Mouse (Mus musculus): ENCODE results near the gene Limch1. TPM values are rescaled to one million over a fixed set of nuclear protein-coding genes. Genes with fewer than 3 reads are reported as not detected.

Limch1 gene
- polyA plus RNA-seq, 1 experiment from 2014 or later = 33.2 TPM

DNA sequence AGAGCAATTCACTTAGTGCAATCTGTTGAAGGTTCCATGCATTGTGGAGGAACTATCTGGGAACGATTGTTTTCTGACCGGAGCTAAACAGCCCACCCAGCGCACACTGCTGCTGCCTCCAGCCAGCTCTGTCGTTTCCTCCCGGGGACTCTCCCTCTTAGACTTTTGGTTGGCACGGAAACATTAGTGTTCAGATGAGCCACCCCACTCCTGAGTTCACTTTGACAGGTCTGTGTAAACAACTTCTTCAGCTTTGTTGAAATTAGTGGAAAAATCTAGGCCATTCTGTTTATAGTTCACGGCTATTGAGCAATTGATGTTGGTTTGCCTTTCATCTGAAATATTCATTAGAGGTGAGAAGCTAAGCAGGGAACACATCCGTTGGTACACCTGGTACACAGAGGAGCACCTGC is 53.0 kb downstream of the Limch1 start:
- Histone ChIP-seq H3K27ac (replicated peaks) (peak overlapping the region; percentile 60; the same call in 1 of the 2 replicates), H3K4me3 (no peak overlapping the region), H3K4me1 (peaks cover 59% of the 10 kb centered on the region), H3K36me3 (no peaks in the 10 kb centered on the region), H3K27me3 (ENCODE audit: low read depth, poor library complexity, severe bottlenecking) (no peaks in the 10 kb centered on the region; the same call in 1 of the 2 replicates), H3K9me3 (replicated peaks) (no peaks in the 10 kb centered on the region)
- 54% methylated on average over 8 of the region's 8 CpGs for WGBS
- DNase-seq (ENCODE audit: low spot score) = no peak

DNA sequence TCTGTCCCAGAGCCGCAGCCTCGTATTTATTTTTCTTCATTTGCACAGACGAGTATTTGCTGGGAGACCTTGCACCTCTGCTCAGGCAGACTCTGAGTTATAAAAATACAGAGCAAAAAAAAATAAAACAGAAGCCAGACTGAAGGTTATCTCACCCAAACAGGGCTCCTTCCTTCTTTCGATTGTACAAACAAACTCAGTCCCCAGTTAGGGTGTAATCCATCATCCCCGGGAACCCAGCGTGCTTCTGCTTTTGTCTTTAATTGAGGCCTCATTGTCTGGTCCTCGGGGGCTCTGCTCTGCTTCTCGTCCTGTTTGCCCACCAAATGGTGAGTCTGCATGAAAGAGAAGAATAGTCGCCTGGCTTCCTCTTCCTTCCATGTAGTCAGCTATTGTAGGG is 54.6 kb downstream of the Limch1 start:
- WGBS = 29% methylated on average over 9 of the region's 9 CpGs
- peak overlapping the region; percentile 67 for H3K27ac ChIP-seq (replicated peaks)
- H3K9me3 ChIP-seq (replicated peaks) = no peaks in the 10 kb centered on the region
- peak; percentile 28 for DNase-seq (ENCODE audit: low spot score)
- no peak overlapping the region for H3K4me3 ChIP-seq
- H3K27me3 ChIP-seq (ENCODE audit: low read depth, poor library complexity, severe bottlenecking) = no peaks in the 10 kb centered on the region; the same call in 1 of the 2 replicates
- H3K36me3 ChIP-seq = no peaks in the 10 kb centered on the region
- peaks cover 59% of the 10 kb centered on the region for H3K4me1 ChIP-seq

DNA sequence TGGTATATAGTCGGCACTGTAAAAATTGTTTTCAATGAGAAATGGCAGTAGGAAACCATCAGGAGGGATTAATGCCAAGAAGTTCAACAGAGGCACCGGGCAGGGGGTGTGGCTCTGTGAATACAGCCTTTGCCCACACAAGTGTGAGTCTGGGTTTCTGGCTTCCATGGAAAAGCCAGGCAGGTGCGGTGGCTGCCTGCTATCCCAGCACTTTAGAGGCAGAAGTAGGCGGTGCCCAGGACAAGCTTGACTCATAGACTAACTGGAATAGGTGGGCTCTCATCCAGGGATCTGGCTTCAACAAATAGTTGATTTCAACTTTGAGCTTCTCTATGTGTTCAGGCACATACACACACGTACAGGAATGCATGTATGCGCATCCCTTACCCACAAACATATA is 55.4 kb downstream of the Limch1 start:
- no peak for DNase-seq (ENCODE audit: low spot score)
- WGBS = 88% methylated on average over 6 of the region's 6 CpGs
- Histone ChIP-seq H3K9me3 (replicated peaks) (no peaks in the 10 kb centered on the region), H3K27me3 (ENCODE audit: low read depth, poor library complexity, severe bottlenecking) (no peaks in the 10 kb centered on the region; the same call in 1 of the 2 replicates), H3K36me3 (no peaks in the 10 kb centered on the region), H3K4me3 (no peak overlapping the region), H3K4me1 (peaks cover 64% of the 10 kb centered on the region), H3K27ac (replicated peaks) (peak overlapping the region; percentile 67; the same call in 1 of the 2 replicates)

DNA sequence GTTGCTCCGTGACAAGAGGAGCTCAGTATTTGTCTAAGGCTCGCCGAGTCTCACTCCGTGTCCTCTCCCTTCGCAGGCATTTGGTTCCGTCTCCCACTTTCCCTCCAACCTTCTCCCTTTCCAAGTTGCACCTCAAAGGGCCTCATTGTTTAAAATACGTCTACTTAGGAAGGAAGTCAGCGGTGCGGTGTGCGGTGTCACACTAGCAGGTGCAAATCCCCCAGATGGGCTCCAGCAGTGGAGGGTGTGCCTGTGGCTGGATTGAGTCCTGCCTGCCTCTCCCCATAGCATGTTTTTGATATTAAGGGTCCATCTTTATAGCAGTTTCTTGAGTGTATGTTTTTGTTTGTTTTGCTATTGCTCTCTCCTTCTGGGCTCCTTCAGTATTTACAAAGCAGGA is 56.6 kb downstream of the Limch1 start:
- Histone ChIP-seq H3K4me1 (peaks cover 75% of the 10 kb centered on the region), H3K27ac (replicated peaks) (peak overlapping the region; percentile 46; the same call in 1 of the 2 replicates), H3K4me3 (no peak overlapping the region), H3K27me3 (ENCODE audit: low read depth, poor library complexity, severe bottlenecking) (no peaks in the 10 kb centered on the region; the same call in 1 of the 2 replicates), H3K36me3 (no peaks in the 10 kb centered on the region), H3K9me3 (replicated peaks) (no peaks in the 10 kb centered on the region)
- DNase-seq (ENCODE audit: low spot score) = no peak
- WGBS = 83% methylated on average over 10 of the region's 10 CpGs

DNA sequence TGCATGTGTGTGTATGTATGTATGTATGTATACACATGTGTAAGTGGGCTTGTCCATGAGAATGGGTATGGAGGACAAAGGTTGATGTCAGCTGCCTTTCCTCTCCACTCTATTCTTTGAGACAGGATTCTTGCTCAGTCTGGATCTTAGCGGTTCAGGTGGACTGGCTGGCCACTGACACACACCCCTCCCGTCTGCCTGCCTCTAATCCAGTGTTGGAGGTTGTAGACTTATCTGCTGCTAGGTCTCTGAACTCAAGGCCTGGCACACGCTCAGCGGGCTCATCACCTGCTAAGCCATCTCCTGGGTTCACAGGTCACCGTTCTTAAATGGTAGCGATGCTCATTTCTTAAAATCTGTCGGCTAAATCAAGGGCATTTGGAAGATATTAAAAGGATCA is 60.7 kb downstream of the Limch1 start:
- H3K36me3 ChIP-seq = no peaks in the 10 kb centered on the region
- no peak overlapping the region for H3K4me3 ChIP-seq
- WGBS = 58% methylated on average over 7 of the region's 7 CpGs
- no peaks in the 10 kb centered on the region for H3K9me3 ChIP-seq (replicated peaks)
- no peaks in the 10 kb centered on the region for H3K27me3 ChIP-seq (ENCODE audit: low read depth, poor library complexity, severe bottlenecking)
- DNase-seq (ENCODE audit: low spot score) = no peak
- peaks cover 46% of the 10 kb centered on the region for H3K4me1 ChIP-seq
- no peak overlapping the region; the same call in 1 of the 2 replicates for H3K27ac ChIP-seq (replicated peaks)

DNA sequence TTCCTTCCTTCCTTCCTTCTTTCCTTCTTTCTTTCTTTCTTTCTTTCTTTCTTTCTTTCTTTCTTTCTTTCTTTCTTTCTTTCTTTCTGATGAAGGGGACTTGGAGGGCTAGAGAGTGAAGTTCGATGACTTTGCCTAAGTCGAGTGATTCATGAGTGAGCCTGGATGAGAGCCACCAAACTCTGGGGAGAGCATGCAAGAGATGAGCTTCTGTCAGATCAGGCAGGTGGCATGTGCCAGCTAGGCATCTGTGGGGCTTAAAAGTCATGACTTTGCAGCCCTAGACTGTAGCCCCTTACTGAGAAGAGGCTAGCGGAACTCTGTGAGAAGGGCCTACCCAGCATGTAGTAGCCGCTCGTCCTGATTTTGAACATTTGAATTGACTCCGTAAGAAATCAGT is 62.1 kb downstream of the Limch1 start:
- Histone ChIP-seq H3K27me3 (ENCODE audit: low read depth, poor library complexity, severe bottlenecking) (no peaks in the 10 kb centered on the region), H3K36me3 (no peaks in the 10 kb centered on the region), H3K27ac (replicated peaks) (no peak overlapping the region), H3K9me3 (replicated peaks) (no peaks in the 10 kb centered on the region), H3K4me1 (peaks cover 32% of the 10 kb centered on the region), H3K4me3 (no peak overlapping the region)
- DNase-seq (ENCODE audit: low spot score) = no peak
- 94% methylated on average over 6 of the region's 6 CpGs for WGBS

DNA sequence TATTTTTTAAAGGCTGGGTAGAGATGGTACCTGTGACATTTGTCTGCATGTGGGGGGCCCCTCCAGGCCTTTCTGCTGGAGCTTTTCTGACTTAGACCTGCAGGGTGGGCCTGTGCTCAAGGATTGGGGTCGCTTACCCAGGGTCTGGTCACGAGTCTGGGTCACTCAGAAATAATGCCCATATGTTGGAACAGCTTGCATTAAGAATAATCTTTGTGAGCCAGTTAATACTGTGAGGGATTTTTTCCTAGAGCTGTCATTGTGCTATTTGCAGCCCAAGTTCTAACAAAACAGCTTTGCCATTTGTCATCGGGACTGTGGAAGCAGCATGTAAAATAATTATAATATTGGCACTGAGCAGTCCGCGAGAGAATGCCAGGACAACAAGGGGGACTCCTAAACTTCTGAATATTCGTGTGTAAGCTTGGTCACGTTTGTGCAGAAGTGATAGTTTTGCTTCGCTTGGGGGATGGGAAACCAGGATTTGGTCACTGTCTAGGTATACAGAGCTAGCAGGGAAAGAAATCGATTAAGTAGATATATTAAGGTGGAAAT is 63.5 kb downstream of the Limch1 start:
- no peak for DNase-seq (ENCODE audit: low spot score)

DNA sequence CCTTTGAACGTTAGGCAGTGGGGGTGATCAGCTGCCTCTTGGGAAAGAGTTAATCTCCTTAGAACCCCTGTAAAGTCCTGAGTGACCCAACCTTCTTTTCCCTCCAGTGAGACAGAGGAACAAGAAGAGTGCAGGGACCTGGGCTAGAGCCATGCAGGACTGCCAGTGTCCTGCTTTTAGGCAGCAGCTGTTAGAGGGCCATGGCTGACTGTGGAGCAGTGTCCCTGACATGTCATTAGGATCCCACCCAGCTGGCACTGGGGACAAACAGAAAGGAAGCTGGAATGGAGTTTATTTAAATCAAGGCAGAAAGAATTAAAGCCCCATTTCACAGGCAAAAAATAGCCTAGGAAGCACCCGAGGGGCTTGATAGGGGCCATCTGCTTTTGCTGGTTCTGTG is 64.8 kb downstream of the Limch1 start:
- WGBS = 79% methylated on average over 2 of the region's 2 CpGs
- no peak for DNase-seq (ENCODE audit: low spot score)
- Histone ChIP-seq H3K4me1 (peaks cover 32% of the 10 kb centered on the region), H3K9me3 (replicated peaks) (no peaks in the 10 kb centered on the region), H3K27me3 (ENCODE audit: low read depth, poor library complexity, severe bottlenecking) (no peaks in the 10 kb centered on the region), H3K27ac (replicated peaks) (0 out of 2 replicates have a peak overlapping the region, but pooled peaks have one; percentile 7), H3K4me3 (no peak overlapping the region), H3K36me3 (no peaks in the 10 kb centered on the region)

More for the DNA sequence above, 63.5 kb downstream of the Limch1 start:
- H3K4me3 ChIP-seq = no peak overlapping the region
- WGBS = 81% methylated on average over 9 of the region's 9 CpGs
- no peaks in the 10 kb centered on the region for H3K36me3 ChIP-seq
- H3K9me3 ChIP-seq (replicated peaks) = no peaks in the 10 kb centered on the region
- no peaks in the 10 kb centered on the region for H3K27me3 ChIP-seq (ENCODE audit: low read depth, poor library complexity, severe bottlenecking)
- H3K27ac ChIP-seq (replicated peaks) = peak overlapping the region; percentile 42
- H3K4me1 ChIP-seq = peaks cover 30% of the 10 kb centered on the region

DNA sequence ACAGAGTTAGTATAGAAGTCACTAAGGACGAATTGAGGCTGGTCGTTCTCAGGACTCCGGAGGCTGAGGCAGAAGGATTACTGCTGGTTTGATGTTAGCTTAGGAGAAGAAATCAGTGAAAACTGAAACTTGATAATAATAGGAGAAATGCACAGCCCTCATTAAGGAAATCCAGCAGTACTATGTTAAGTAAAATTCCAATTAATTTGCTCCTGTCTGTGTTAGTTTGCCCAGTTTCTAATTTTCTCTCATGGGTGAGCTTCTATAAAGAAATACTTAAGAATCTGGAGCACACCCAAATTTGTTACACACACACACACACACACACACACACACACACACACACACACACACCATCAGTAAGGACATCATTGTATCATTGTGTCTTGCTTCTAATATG is 69.0 kb downstream of the Limch1 start:
- Histone ChIP-seq H3K27ac (replicated peaks) (no peak overlapping the region), H3K36me3 (no peaks in the 10 kb centered on the region), H3K9me3 (replicated peaks) (no peaks in the 10 kb centered on the region), H3K4me1 (peaks cover 18% of the 10 kb centered on the region), H3K27me3 (ENCODE audit: low read depth, poor library complexity, severe bottlenecking) (no peaks in the 10 kb centered on the region), H3K4me3 (no peak overlapping the region)
- no peak for DNase-seq (ENCODE audit: low spot score)
- 88% methylated on average over 3 of the region's 3 CpGs for WGBS

DNA sequence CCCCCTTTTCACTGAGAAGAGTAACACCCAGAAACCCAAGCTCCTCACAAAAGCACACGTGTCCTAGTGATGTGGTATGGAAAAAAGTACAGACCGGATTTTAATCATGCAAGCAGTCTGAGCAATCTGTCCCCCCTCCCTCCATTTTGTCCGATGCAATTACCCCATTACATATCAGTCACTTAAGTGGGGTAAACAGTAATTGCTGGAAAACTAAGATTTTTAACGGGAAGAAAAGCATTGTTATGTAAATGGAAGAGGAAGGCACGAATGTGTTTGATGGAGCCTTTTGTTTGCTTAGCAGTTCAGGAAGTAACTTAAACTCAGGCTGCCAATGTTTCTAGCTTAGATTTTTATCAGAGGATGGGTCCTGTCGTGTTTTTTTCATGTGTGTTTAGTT is 70.2 kb downstream of the Limch1 start:
- no peaks in the 10 kb centered on the region for H3K9me3 ChIP-seq (replicated peaks)
- no peak for DNase-seq (ENCODE audit: low spot score)

DNA sequence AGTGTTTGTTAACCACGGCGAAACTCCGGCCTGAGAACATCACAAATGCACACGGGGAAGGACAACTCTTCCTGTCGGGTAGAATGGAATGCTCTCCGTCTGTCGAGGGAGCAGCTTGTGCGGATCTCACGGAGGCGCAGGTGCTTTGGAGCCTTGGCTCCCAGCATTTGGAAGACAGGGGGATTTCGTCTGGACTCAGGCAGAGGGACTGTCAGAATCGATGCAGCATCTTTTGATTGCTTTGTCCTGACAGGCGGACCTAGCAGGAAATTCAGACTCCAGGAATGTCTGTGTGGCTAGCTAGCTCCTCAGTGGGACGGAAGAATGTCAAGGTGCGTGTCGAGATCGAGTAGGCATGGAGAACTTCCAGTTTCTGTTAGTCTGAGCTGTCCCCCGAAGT is 71.1 kb downstream of the Limch1 start:
- H3K27me3 ChIP-seq (ENCODE audit: low read depth, poor library complexity, severe bottlenecking) = no peaks in the 10 kb centered on the region
- H3K9me3 ChIP-seq (replicated peaks) = no peaks in the 10 kb centered on the region
- 0 out of 2 replicates have a peak overlapping the region, but pooled peaks have one; percentile 10 for H3K27ac ChIP-seq (replicated peaks)
- no peaks in the 10 kb centered on the region for H3K36me3 ChIP-seq
- no peak for DNase-seq (ENCODE audit: low spot score)
- no peak overlapping the region for H3K4me3 ChIP-seq
- WGBS = 76% methylated on average over 18 of the region's 18 CpGs
- peaks cover 20% of the 10 kb centered on the region for H3K4me1 ChIP-seq

More for the DNA sequence above, 70.2 kb downstream of the Limch1 start:
- Histone ChIP-seq H3K27me3 (ENCODE audit: low read depth, poor library complexity, severe bottlenecking) (no peaks in the 10 kb centered on the region), H3K4me3 (no peak overlapping the region), H3K36me3 (no peaks in the 10 kb centered on the region), H3K27ac (replicated peaks) (peak overlapping the region; percentile 49; the same call in 1 of the 2 replicates), H3K4me1 (peaks cover 18% of the 10 kb centered on the region)
- 43% methylated on average over 6 of the region's 6 CpGs for WGBS

DNA sequence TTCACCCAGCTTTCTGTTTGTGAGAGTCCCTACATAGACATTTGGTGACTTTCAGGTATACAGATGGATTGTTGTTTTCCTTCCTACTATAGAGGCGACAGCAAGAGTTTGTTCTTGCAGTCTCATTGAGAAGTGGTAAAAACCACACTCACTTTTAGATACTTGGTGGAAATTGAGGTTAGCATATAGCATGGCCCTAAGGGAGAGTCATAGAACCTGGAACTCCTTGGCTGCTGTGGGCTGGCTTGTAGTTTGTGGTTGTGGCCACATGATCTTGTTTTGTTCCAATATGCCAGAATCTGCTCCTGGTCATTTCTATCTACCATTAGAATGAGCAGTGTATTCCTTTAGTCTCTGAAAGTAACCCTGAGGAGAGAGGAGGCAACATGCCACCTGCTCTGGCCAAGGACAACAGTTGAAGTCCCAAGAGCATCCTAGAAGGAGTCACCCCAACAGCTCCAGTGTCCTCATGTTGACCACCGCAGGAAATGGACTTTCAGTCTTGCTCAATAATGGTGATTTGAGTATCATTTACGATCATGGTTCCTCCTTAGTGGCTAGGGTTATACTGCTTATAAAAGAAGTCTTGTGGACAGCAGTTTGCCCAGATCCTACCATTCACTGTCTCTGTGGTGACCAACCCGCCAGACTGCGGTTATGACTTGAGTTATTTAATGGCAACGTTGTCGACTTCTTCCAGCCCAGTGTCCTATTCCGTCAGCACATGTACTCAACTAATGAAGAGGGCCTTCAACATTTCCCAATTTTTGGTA is 71.7 kb downstream of the Limch1 start:
- Histone ChIP-seq H3K36me3 (no peaks in the 10 kb centered on the region), H3K9me3 (replicated peaks) (no peaks in the 10 kb centered on the region), H3K27me3 (ENCODE audit: low read depth, poor library complexity, severe bottlenecking) (no peaks in the 10 kb centered on the region), H3K4me3 (no peak overlapping the region), H3K4me1 (peaks cover 26% of the 10 kb centered on the region), H3K27ac (replicated peaks) (no peak overlapping the region)
- WGBS = 97% methylated on average over 8 of the region's 8 CpGs
- DNase-seq (ENCODE audit: low spot score) = no peak

Data from midbrain, embryonic 10.5 days (tissue).